Mouse (Mus musculus) gastrocnemius, postnatal 14 days (tissue): Measurements from ENCODE around the gene Olfr923. TPM values are rescaled to one million over a fixed set of nuclear protein-coding genes. Genes with fewer than 3 reads are reported as not detected.
"Not testable (repeated sequence)": the region's sequence is repeated elsewhere in the genome, so short reads cannot be mapped to it uniquely, and the experiment has no call there.

ENCODE experiments used
- DNase-seq: peaks from one replicate; pipeline ENCODE4 v3.0.0; 2021; ENCODE audit warnings: mixed read lengths
- intact Hi-C: fragments of 180-260 bp; cut with DNase I; formaldehyde crosslinking; loops from one replicate; pipeline ENCODE4 v1.15.1; 2025; ENCODE audit warnings: low total_unique reads
- long read RNA-seq, 2 experiments: library from polyadenylated mRNA; stranded (forward); transcript quantifications; one replicate each; pipeline ENCODE4 v2.0.0; 2021
- total RNA-seq, 2 experiments: library from RNA; stranded (reverse); gene quantifications; 2 replicates each; pipeline ENCODE4 v1.2.3; 2021

The Olfr923 gene
- total RNA-seq, result not detected
- long read RNA-seq, experiment 1, result 0 reads
- long read RNA-seq, experiment 2, result 0 reads

DNA sequence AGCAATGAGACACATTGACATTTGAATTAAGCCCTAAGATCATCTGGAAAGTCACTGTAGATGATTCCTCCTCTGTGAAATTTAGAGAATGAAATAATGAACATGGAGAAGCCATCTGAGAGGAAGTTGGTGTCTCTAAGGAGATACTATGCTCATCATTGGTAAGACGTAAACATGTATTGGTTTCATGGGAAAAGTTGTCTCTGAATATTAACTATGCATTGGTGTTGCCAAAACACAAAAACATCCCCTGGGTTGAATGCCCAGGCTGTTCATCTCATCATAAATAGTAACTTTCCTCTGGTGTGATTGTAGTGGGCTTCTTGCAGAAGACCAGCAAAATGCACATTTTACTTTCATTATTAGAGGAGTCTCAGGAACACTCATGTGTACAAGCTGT is at the start of gene Olfr923:
Gene Olfr923 (plus strand): TSS at position 301 of the 400 bp plus-strand sequence.
- no peak for DNase-seq
- intact Hi-C loops, result no loop called here

- no peak for DNase-seq
- intact Hi-C loops, result no loop called here
Measured at GRCm38 (mm10) chr9:38792689-38793088, 33.7 kb upstream of the Olfr923 start.

DNA sequence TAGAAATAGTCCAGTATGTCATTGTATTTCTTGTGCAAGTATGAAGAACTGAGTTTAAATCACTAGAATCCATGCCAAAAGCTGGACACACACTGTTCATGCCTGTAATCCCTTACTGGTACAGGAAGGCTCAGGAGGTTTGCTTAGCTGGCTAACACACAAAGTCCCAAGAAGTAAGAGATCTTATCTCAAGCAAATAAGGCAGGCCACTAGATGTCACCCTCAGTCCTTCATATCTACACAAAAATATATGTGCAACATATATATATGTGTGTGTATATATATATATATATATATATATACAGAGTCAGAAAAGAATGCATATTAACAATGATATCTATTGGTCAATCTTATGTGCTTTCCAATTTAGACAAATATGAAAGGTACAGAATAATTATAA is 20.6 kb upstream of the Olfr923 start:
- intact Hi-C loops, result no loop called here

GRCm38 (mm10) chr9:38814314-38814713 is 12.0 kb upstream of the Olfr923 start, which contains the start of gene Olfr922:
Gene Olfr922 (plus strand): TSS chr9:38814614.
- intact Hi-C loops, result no loop called here

More for the DNA sequence above, 20.6 kb upstream of the Olfr923 start:
- no peak for DNase-seq

GRCm38 (mm10) chr9:38815458-38815986 is 10.8 kb upstream of the Olfr923 start:
- intact Hi-C loops, result no loop called here
- no peak for DNase-seq

More at GRCm38 (mm10) chr9:38814314-38814713, 12.0 kb upstream of the Olfr923 start, which contains the start of gene Olfr922:
- no peak for DNase-seq

DNA sequence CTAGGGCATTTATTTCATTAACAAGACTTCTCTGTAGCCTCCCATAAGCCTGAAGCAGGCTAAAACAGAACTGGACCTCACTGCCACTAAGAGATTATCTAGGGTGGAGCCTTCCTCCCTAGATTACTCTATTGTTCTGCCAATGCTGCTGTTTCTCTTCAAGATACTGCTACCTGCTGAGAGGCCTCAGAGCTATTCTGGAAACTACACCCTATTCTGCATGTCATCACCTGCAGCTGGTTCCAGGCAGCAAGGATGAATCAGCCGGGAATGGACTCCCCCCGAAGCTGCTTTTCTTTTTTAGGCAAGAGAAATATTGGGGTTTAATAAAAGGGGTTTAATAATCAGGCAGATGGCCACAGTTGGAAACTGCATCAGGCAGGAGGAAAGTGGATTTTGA is 6.7 kb downstream of the Olfr923 start:
- intact Hi-C loops, result no loop called here

DNA sequence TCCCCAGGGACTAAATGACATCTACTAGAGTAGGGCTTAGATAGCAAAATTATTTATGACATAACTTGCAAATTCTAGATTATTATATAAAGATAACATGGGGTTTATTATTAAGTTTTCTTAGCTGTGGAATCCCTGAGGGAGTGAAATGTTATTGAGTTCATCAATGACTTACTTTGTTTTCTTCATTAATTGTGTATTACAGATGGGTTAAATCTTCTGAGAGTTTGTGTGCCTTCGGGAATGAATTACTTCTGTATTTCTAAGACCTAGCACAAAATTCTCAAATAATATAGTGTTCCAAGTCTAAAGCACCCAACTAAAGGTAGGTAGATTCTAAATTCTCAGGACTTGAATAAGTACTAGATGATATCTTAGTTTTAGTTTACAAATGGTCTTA is 17.8 kb downstream of the Olfr923 start, which contains the start of gene Olfr924:
Gene Olfr924 (plus strand): TSS at position 301 of the 400 bp plus-strand sequence.
- DNase-seq, result no peak
- intact Hi-C loops, result no loop called here

More for the DNA sequence above, 6.7 kb downstream of the Olfr923 start:
- DNase-seq, result no peak

DNA sequence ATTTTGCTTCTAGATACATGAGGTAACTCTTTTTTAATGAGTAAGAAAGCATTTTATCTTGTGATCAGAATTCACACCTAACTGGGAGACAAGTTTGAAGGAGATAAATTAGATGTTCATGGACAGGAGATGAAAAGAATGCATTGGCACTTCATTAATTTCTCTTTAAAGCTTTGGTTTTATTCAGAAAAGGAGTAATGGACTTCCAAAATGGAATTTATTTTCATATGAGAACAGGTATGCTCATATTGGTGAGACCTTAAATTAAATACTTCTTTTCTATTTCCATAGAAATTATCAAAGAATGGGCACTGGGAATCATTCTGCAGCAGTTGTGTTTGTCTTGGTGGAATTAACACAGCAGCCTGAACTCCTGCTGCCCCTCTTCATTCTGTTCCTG is 28.4 kb downstream of the Olfr923 start, which contains the start of gene Olfr26:
Gene Olfr26 (plus strand): TSS at position 301 of the 400 bp plus-strand sequence.
- DNase-seq, result no peak
- intact Hi-C loops, result no loop called here

DNA sequence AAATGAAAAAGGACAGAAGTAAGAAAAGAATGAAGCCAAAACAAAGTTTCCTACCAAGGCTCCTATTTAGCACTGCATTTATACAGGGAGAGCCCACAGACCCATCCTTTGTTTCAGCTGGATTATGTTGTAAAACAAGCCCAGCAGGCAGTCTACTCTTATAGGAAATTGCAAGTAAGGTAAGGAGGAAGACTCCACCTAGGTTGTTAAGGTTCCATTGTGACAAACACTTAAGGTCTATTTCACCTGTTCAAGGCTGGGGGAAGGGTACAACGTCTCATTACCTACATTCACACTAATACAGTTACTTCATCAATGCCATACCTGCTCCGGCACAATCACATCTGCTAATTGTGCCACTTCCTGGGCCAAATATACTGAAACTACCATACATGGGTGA is 48.5 kb downstream of the Olfr923 start:
- not testable (repeated sequence) for DNase-seq

GRCm38 (mm10) chr9:38876826-38877225 is 50.5 kb downstream of the Olfr923 start, which contains the start of gene Olfr926:
Gene Olfr926 (plus strand): TSS chr9:38877126.
- intact Hi-C loops, result no loop called here
- no peak for DNase-seq

More for the DNA sequence above, 48.5 kb downstream of the Olfr923 start:
- intact Hi-C loops, result not testable (repeated sequence)

Other genes with a start within 250 kb of the Olfr923 start
- not detected for gene Olfr912, start 246.4 kb upstream of the Olfr923 start, total RNA-seq
- not detected for gene Olfr913, start 233.8 kb upstream of the Olfr923 start, total RNA-seq
- gene Olfr914, start 221.4 kb upstream of the Olfr923 start, total RNA-seq, result not detected
- not detected for gene Olfr916, start 166.7 kb upstream of the Olfr923 start, total RNA-seq
- not detected for gene Olfr917, start 160.7 kb upstream of the Olfr923 start, total RNA-seq
- not detected for gene Olfr918, start 151.9 kb upstream of the Olfr923 start, total RNA-seq
- not detected for gene Olfr919, start 122.9 kb upstream of the Olfr923 start, total RNA-seq
- gene Vwa5a, start 108.3 kb upstream of the Olfr923 start, total RNA-seq, result 10 to 100 TPM; 16.3 to 17.0 TPM
- under 1 TPM; 0.04 to 0.06 TPM for gene Olfr920, start 74.2 kb upstream of the Olfr923 start, total RNA-seq
- not detected for gene Olfr921, start 53.5 kb upstream of the Olfr923 start, total RNA-seq
- not detected for gene Olfr922, start 11.9 kb upstream of the Olfr923 start, total RNA-seq
- not detected for gene Olfr924, start 17.9 kb downstream of the Olfr923 start, total RNA-seq
- not detected for gene Olfr26, start 28.5 kb downstream of the Olfr923 start, total RNA-seq
- not detected for gene Olfr926, start 50.6 kb downstream of the Olfr923 start, total RNA-seq
- not detected for gene Olfr930, start 103.3 kb downstream of the Olfr923 start, total RNA-seq
- not detected for gene Olfr933, start 145.8 kb downstream of the Olfr923 start, total RNA-seq
- not detected for gene Olfr934, start 161.8 kb downstream of the Olfr923 start, total RNA-seq
- gene Olfr935, start 173.1 kb downstream of the Olfr923 start, total RNA-seq, result not detected
- gene Olfr146, start 196.8 kb downstream of the Olfr923 start, total RNA-seq, result not detected
- not detected for gene Olfr937, start 238.4 kb downstream of the Olfr923 start, total RNA-seq